Mouse (Mus musculus) megakaryocyte-erythroid progenitor cell, adult 5-6 weeks (primary cell): ENCODE measurements around the gene Slc25a10. TPM values are rescaled to one million over a fixed set of nuclear protein-coding genes. Genes with fewer than 3 reads are reported as not detected.
A peak's percentile ranks its signal among the peaks of the same experiment; 100 is the strongest.
"Not testable (repeated sequence)": the region's sequence is repeated elsewhere in the genome, so short reads cannot be mapped to it uniquely, and the experiment has no call there.

Experiments used
- ATAC-seq: replicated peaks from 2 replicates; pipeline ENCODE4 v1.8.0; 2016; ENCODE audit warnings: mild to moderate bottlenecking, inconsistent platforms; ENCODE audit not compliant: severe bottlenecking, poor library complexity, low FRiP score, low TSS enrichment
- total RNA-seq, 2 experiments: library from RNA; stranded (forward) in 1 of 2; stranded (reverse) in 1 of 2; fragments of 200-1000, 215-1000 nt in 1 of 2; fragments of >200 nt in 1 of 2; fragmentation: Nextera tagmentation in 1 of 2; gene quantifications; 2 replicates each; pipeline ENCODE4 v1.2.3; 2014 to 2017

Gene Slc25a10
- total RNA-seq, 2 experiments from 2014 or later = 18.8 to 27.2 TPM

GRCm38 (mm10) chr11:120507611-120508289 is 16.1 kb downstream of the Slc25a10 start:
- ATAC-seq = no peak

GRCm38 (mm10) chr11:120508290-120508870 is 16.7 kb downstream of the Slc25a10 start:
- ATAC-seq = no peak

- no peak for ATAC-seq
These were observed 18.3 kb downstream of the Slc25a10 start for GRCm38 (mm10) chr11:120509940-120510339.

- ATAC-seq = peak; percentile 80
These were observed 18.9 kb downstream of the Slc25a10 start for GRCm38 (mm10) chr11:120510375-120511030.

- ATAC-seq = no peak
These were observed 21.3 kb downstream of the Slc25a10 start for GRCm38 (mm10) chr11:120512790-120513453.

- not testable (repeated sequence) for ATAC-seq
These were observed 22.6 kb downstream of the Slc25a10 start for GRCm38 (mm10) chr11:120514262-120514661.

- peak; percentile 50 for ATAC-seq
These were observed 24.0 kb downstream of the Slc25a10 start for GRCm38 (mm10) chr11:120515611-120516010.

GRCm38 (mm10) chr11:120517147-120517546 is 25.5 kb downstream of the Slc25a10 start:
- no peak for ATAC-seq

GRCm38 (mm10) chr11:120518027-120518426 is 26.4 kb downstream of the Slc25a10 start:
- no peak for ATAC-seq

GRCm38 (mm10) chr11:120518558-120518957 is 26.9 kb downstream of the Slc25a10 start:
- peak; percentile 34; the same call in 1 of the 2 replicates for ATAC-seq

- no peak for ATAC-seq
These were observed 28.1 kb downstream of the Slc25a10 start for GRCm38 (mm10) chr11:120519738-120520137.

GRCm38 (mm10) chr11:120520498-120520897 is 28.9 kb downstream of the Slc25a10 start:
- ATAC-seq = no peak

- 0 out of 2 replicates have a peak, but pooled peaks have one; percentile 16 for ATAC-seq
These were observed 29.4 kb downstream of the Slc25a10 start for GRCm38 (mm10) chr11:120520967-120521540.

GRCm38 (mm10) chr11:120522581-120522980 is 30.9 kb downstream of the Slc25a10 start:
- ATAC-seq = no peak

GRCm38 (mm10) chr11:120525959-120526358 is 34.3 kb downstream of the Slc25a10 start:
- ATAC-seq = no peak

- no peak; the same call in 1 of the 2 replicates for ATAC-seq
These were observed 36.2 kb downstream of the Slc25a10 start for GRCm38 (mm10) chr11:120527690-120528354.

GRCm38 (mm10) chr11:120528903-120529302 is 37.3 kb downstream of the Slc25a10 start:
- ATAC-seq = no peak

GRCm38 (mm10) chr11:120530085-120530964 is 38.7 kb downstream of the Slc25a10 start, which contains the start of gene Gcgr:
Gcgr (plus strand) TSS chr11:120530699.
- no peak for ATAC-seq
